Mouse (Mus musculus) fat pad, adult 2 months (tissue): ENCODE measurements around the gene Slc35d2.

Experiments
- DNase-seq: peaks from one replicate; pipeline ENCODE4 v3.0.0-alpha.2; 2011; ENCODE audit warnings: low read depth, low spot score; ENCODE audit errors: extremely low read depth

The Slc35d2 gene

DNA sequence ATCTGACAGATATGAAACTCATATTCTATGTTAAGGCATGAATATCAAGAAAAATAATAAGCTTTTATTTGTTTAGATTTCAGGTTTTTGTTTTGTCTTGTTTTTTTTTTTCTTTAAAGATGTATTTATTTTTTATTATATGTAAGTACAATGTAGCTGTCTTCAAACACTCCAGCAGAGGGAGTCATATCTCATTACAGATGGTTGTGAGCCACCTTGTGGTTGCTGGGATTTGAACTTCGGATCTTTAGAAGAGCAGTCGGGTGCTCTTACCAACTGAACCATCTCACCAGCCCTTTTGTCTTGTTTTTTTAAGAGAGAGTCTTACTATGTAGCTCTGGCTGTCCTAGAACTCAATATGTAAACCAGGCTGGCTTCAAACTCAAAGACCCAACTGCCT lies 11.7 kb downstream of the Slc35d2 start:
- DNase-seq, result no peak

DNA sequence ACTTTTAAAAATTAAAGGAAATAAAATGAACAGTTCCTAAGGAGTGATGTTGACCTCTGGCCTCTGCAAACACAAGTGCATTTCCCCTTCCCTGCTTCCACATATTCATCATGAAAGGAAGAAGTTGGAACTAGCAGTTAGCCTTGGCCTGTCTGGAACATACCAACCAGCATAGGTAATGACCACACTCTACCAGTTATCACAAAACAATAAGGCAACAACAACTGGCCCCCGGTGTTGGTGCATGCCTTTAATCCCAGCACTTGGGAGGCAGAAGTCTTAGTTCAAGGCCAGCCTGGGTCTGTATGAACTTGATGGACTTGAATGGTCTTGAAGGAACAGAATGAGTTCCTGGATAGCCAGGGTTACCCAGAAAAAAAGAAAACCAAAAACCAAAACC lies 18.7 kb downstream of the Slc35d2 start:
- DNase-seq, result no peak

DNA sequence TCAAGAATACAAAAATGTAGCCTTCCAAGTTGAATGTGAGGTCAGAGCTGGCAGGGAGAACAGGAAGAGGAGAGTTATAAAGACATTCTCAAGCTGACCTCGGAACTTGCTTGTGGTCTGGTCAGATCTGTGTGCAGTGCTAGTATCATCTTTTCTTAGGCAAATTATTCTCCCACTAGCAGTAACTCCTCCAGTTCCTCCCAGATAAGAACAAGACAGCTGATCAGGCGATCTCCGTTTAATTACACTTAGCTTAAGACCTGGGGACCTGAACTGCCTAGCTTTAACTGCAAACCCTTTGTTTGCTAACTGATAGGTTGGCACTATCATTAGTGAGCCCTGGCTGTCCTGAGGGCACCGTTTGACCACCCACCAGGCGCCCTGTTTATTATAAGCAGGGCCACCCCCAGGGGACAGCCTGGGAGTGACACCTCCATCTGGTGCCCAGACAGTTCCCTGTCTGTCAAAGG lies 20.8 kb downstream of the Slc35d2 start:
- no peak for DNase-seq

DNA sequence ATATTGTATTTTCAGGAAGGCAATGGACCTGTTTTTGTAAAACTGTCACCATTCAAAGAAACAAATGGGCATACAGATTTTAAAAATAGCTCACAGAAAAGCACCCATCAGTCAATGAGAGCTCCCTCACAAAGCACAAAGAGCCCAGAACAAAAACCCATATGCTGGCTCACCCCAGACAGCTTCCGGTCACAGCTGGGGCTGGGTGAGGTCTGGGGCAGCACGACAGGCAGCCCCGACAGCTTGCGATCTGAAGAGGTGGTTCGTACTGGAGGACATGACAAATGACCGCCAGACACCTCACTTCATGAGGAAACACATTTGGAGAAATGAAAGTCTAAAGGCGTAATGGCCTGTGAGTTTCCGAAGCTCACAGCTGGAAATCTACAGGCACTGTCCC lies 21.6 kb downstream of the Slc35d2 start:
- DNase-seq, result no peak

DNA sequence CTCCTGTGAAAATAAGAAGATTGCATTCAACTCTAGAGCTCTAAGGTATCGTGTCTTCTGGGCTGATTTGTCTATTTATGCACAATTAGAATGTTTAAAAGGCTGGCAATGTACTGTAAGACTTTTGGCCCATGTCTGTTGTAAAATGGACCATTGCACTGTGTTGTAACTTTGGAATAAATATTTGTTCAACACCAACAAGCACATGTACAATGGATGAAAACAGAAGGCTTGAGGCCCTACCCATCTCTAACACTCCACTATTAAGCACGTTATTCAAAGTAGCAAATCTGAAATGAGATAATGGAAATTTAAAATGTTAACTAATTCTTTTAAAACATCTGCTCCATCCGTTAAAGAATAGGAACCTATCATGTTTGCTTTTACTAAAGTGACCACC lies 22.1 kb downstream of the Slc35d2 start:
- no peak for DNase-seq

DNA sequence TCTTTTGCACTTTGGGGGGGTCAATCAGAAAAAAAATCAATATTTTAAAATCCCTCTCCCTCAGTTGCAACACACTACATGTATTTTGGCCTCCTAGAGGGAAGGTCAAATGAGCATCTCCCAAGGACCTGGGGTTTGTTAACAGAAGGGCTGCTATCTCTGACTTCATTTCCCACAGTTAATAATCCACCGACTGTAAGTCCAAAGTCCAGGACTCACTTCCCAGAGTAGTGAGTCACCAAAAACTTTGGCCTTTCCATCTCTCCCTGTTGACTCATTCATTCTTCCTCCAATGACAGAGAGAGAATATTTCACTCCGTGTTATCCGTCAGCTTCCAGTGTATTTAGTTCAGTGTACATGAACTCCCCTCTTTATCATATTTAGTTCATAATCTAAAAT lies 23.5 kb downstream of the Slc35d2 start:
- no peak for DNase-seq

DNA sequence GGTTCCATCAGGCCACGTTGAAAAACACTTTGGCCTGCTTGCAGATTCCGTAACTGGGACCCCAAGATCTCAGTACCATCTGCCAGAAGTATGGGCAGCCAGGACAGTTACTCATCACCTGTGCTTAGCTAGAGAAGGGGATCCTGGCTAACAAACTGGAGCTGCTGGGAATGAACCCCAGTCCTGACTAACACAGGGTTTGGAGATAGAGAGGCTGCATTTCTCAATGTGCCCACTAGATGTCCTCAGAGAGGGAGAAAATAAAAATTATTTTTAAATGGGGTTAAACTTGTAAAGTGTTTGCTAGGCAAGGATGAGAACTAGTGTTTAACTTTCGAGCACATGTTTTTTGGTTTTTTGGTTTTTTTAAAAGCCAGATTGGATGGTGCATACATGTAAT lies 29.0 kb downstream of the Slc35d2 start:
- DNase-seq, result no peak

DNA sequence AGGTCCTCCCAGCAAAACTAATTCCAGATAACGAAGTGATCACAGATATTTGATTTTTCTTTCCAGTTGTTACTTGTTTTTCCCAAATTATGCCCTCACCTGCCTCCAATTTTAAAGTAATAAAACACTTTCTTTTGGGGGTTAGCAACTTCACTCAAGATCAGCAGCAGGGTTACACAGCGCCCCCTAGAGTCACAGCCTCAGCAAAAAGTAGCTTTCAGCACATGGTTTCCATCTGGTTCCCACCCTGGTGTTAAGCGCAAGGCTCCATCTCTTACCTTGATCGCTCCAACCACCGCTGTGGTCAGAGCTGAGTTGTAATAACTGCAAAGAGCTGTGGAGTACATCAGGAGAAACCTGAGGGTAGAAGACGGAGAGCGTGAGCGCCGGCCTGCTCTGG lies 30.2 kb downstream of the Slc35d2 start:
- no peak for DNase-seq

DNA sequence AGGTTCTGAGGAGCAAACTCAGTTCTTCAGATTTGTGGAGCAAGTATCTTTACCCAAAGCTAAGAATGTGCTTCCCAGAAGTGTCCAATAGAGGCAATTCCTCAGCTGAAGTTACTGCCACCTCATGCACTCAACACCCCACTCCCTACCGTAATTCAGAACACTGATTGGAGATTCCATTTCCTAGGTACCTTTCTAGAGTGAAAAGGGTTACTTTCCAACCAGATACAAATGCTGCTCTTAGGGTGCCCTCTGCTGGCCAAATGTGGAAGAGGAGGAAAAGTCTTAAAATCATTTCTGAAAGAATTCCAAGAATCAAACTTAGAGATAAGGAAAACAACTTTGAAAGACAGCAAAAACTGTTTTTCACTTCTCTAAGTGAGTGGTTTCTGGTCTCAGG lies 35.8 kb downstream of the Slc35d2 start:
- DNase-seq, result no peak

DNA sequence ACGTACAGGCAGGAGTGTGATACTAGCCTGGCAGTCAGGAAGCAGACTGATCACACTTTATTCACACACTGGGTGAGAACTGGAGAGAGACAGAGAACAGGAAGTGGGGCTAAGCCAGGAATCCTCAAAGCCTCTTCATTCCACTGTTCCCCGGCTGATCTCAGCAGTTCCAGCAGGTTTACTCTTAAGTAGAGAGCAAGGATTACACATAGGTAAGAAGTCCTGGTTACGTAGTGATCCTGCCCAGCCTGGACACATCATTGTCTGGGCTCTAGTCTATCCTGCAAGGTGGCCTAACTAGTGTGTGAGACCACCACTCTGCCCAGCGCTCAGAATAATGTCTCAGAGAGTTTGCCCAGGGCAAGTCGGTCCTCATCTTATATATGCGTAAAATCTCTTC lies 36.4 kb downstream of the Slc35d2 start:
- DNase-seq, result no peak

DNA sequence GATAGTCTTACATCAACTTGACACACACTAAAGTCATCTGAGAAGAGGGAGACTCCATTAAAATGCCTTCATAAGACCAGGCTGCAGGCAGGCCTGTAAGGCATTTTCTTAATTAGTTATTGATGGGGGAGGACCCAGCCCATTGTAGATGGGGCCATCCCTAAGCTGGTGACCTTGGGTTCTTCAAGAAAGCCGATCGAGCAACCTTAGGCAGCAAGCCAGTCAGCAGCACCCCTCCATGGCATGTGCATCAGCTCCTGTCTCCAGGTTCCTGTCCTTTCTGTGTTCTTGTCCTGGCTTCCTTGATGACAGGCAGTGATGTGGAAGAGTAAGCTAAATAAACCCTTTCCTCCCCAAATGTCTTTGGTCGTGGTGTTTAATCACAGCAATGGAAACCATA lies 37.0 kb downstream of the Slc35d2 start:
- no peak for DNase-seq

DNA sequence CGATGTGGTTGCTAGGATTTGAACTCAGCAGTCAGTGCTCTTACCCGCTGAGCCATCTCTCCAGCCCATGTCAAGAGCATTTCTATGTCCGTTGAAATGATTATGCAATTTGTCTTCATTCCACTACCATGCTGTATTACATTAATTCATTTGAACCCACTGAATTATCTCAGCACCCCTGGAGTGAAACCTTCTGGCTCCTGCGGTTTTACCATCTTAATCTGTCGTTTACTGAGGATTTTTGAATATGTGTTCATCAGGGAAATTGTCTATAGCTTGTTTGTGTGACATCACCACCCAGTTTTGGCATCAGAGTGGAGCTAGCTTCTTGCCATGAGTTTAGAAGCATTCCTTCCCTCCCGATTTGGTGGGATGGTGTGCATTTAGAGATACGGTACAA lies 38.2 kb downstream of the Slc35d2 start:
- DNase-seq, result no peak

DNA sequence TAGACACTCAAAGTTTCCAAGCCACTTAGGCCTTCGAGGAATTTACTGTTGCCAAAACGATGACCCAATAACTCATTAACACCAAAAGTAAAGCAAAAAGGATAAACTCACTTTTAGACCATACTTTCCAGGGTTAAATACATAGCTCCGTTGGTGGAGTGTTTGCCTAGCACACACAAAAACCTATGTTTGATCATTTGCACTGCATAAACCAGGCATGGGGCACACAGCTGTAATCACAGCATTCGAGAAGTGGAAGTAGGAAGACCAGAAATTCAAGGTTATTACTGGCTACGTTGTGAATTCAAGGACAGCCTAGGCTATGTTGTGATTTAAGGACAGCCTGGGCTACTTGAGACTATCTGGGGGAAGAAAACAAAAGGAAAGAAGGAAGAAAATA lies 38.9 kb downstream of the Slc35d2 start:
- DNase-seq, result no peak

DNA sequence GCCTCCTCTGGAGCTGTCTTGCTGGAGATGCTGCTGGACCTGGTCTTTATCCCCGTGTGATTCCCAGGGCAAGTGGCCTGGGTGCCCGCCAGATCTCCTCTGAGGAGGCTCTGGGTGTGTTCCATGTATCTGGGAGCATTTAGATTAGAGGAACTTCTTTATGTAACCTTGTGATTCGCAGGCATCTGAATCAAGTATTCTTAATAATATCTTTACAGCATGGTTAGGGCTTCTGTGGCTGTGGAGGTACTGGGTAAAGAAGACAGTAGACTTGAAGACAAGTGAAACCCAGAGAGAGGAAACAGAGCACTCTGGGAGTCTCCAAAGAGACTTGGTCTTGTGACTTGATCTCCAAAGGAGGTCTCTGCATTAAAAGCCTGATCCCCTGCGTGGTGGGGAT lies 40.0 kb downstream of the Slc35d2 start, which contains the start of gene Hsd17b3:
Hsd17b3 (minus strand) TSS at position 101 of the 400 bp plus-strand sequence.
- DNase-seq, result no peak

DNA sequence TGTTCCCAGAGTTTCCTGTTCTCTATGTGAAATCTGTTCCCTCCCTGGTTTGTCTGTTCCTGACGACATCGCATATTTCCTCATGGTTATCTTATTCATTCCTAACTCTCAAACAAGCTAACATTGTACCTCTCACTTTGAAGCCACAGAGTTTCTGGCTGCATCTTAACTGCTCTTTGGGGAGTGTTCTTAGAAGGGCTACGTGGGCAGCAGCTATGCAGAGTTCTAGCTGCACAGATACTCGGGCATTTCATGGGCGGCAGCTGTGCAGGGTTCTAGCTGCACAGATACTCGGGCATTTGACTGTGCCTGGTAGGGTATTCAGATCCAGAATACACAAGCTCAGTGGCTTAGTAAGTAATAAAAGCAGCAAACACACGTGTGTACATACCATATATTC lies 41.1 kb downstream of the Slc35d2 start:
- DNase-seq, result no peak

DNA sequence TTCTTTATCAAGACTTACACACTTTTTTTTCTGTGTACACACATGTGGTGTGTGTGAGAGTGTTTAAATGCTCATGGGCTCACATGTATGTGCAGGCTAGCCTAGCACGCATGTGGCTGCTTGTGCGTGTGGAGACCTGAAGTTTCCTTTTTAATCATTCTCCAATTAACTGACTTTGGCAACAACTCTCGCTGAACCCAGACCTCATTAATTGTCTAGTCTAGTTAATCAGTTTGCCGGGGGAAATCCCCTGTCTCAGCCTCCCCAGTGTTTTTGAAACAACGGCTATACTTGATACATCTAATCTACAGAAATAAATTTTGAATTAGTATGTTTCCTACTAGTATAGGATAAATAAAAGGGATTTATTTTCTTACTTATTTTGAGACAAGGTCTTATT lies 43.1 kb downstream of the Slc35d2 start:
- DNase-seq, result no peak

DNA sequence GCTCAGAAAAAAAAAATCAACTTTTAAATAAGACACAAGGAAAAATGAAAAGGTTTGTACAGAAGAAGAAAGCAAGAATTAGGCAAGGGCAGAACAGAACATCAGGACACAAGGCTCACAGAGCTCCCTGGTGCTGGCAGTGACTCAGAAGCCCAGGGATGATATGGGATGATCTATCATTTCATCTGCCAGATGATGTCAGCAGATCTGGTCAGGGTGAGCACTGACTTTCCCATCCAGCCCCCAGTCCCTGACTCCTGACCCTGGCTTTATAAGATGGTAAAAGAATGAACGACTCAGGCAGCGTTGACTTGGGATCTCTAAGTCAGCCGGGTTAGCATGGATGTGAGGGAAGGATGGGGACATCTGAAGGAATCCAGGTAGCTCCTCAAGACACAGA lies 45.8 kb downstream of the Slc35d2 start:
- DNase-seq, result no peak

DNA sequence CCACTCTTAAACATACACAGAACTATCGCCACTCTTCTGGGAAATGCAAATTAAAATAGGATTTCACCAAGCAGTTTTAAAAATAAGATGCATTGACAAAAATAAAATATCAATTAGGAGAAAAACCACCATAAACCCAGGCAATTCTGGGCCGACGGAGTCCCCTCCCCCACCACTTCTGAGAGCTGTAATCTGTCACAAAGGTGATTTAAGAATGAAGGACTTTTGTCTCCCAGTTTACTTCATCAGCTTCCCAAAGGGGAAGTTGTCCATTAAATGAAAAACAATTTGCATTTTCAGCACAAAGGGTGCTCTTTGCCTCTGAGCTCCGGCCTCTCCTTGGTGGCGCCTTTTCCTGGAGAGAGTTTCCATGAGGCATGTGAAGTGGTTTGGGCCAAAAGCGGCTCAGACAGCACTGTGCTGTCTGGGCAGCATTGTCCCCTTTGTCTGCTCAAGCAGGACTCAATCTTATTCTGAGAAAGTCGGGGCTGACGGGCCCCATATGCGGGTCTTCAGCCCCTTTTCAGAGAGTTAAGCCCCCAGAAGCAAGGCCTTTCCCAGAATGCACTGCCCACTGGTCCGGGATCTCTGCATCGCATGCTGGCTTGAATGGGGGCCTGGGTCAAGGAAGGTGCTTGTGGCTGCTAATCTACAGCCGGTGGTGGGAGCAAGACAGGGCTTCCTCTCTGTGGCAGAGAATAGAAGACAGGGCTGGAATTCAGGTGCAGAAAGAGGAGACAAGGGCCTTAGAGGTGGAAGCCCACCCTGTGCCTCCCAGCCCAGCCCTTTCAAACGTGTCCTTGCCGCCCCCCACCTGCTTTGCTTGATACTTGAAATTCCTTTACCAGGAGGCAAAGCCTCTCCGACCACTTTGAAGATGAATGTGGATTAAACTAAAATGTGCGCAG lies 47.9 kb downstream of the Slc35d2 start:
- no peak for DNase-seq

DNA sequence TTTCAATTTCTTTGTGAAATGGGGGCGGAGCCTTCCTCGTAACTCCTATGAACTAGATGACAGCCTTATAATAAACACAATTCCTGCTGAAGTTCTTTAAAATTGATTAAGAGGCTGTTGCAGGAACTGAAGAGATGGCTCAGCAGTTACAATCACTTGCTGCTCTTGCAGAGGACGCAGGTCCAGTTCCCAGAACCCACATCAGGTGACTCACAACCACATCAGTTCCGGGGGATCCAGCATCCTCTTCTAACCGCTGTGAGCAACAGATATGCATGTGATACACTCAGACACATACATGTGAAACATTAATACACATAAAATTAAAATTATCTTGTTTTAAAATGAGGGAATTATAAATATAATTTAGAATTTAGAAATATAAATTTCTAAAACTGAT lies 51.6 kb downstream of the Slc35d2 start:
- DNase-seq, result no peak

DNA sequence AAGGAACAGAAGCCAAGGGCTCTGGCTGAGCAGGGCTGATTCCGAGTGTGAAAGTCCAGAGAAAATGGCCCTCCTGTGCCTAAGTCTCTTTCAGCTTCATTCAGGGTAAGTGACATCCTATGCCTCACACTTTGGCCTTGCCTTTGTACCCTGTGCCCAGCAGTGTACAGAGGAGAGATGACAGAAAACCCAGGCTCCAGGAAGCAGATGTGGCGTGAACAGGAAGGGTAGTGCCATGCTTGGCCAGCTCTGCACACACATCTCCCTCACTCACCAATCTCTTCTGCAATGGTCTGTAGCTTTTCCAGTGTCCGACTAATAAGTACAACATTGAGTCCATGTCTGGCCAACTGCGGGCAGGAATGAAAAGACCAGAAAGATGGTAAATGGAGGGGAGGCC lies 53.1 kb downstream of the Slc35d2 start:
- DNase-seq, result no peak

DNA sequence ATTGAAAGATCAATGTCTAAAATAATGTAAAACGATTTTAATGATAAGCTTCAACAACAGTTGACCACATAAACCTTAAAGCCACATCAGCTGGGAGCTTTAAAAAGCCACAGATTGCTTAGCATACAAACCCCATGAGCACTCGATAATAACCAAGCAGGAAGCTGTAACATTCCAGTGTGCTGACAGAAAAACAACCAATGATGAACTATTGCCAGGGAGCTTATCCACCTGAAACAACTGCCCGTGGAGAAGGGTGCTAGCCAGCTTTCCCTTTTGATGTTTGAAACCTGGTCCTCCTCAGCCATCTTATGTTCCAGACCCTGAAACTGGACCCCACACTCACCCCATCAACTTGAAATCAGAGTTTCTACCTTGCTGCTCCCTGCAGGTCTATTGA lies 62.5 kb downstream of the Slc35d2 start:
- no peak for DNase-seq

DNA sequence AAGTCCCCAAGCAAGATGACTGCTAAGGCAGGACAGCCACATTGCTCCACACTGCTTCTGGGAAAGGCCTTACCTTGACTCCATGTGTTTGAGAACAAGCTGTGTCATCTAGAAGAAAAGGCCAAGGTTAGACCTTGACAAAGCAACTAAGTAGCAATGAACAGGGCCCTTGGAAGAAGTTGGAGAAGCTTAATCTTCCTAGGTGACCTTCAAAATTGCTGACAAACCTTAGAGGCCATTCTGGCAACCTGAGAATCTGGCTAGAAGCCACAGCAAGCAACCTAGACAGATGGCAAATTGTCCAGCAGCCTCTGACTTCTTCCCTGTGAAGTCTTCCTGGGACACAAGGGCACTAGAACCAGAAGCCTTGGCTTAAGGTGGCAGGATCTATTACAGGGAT lies 64.9 kb downstream of the Slc35d2 start:
- DNase-seq, result no peak

DNA sequence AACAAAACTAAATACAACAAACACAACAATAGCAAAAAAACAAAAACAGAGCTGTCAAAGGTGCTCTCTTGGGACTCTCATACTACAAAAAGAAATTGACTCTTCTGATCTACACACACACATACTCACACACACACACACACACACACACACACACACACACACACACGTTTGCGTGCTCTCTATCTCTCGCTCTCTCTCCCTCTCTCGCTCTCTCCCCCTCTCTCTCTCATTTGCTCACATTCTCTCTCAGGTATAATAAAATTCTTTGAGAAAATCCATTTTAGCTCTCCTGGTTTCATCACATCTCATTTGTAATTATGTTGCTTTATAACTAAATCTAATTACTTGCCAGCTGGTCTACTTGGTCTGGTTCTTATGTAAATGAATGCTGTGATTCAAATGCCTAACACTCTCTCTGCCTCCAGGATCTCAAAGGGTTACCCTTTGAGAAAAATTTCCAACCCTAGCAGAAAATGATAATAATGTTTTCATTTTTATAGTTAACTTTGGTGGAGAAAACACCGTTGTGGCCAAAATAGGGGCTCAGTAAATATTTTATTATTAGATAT lies 68.1 kb downstream of the Slc35d2 start:
- DNase-seq, result no peak
